Mouse (Mus musculus) layer of hippocampus, adult 2 months (tissue): ENCODE data around the gene Cenpx. TPM values are rescaled to one million over a fixed set of nuclear protein-coding genes. Genes with fewer than 3 reads are reported as not detected.
"Not testable (repeated sequence)": the region's sequence is repeated elsewhere in the genome, so short reads cannot be mapped to it uniquely, and the experiment has no call there.

Experiments used
- DNase-seq, 2 experiments: peaks; one replicate each; pipeline ENCODE4 v3.0.0; 2022; ENCODE audit warnings: low spot score in 2 of 2
- H3K27ac ChIP-seq: fragments of 200-600 bp; 2 replicates; pipeline ENCODE4 v1.8.1; 2022
- H3K4me3 ChIP-seq: fragments of 200-600 bp; 2 replicates; pipeline ENCODE4 v1.8.1; 2022; ENCODE audit warnings: mild to moderate bottlenecking
- CTCF ChIP-seq: fragments of 200-600 bp; conservative IDR thresholded peaks from 2 replicates; pipeline ENCODE4 v1.8.1; 2022; ENCODE audit warnings: antibody characterized with exemption, mild to moderate bottlenecking, moderate library complexity
- total RNA-seq, 2 experiments: library from RNA; stranded (reverse); gene quantifications; 2 replicates each; pipeline ENCODE4 v1.2.3; 2021

Cenpx gene
- total RNA-seq, 2 experiments from 2014 or later = 13.1 to 16.9 TPM

GRCm38 (mm10) chr11:120731395-120731794 is 17.9 kb upstream of the Cenpx start:
- no peak for DNase-seq
- Histone ChIP-seq H3K4me3 (no peak overlapping the region), H3K27ac (no peak overlapping the region)
- no peak for TF ChIP-seq CTCF

GRCm38 (mm10) chr11:120730331-120730870 is 16.9 kb upstream of the Cenpx start:
- TF ChIP-seq CTCF = no peak
- no peak for DNase-seq
- H3K4me3 ChIP-seq = no peak overlapping the region
- H3K27ac ChIP-seq = no peak overlapping the region

GRCm38 (mm10) chr11:120729432-120730050 is 16.0 kb upstream of the Cenpx start:
- H3K27ac ChIP-seq, DNase-seq, H3K4me3 ChIP-seq: not testable (repeated sequence)

GRCm38 (mm10) chr11:120728530-120729240 is 15.1 kb upstream of the Cenpx start:
- TF ChIP-seq CTCF = no peak
- H3K4me3 ChIP-seq = no peak overlapping the region
- no peak overlapping the region for H3K27ac ChIP-seq
- DNase-seq = no peak

GRCm38 (mm10) chr11:120727564-120727963 is 14.0 kb upstream of the Cenpx start:
- peak in 1 of 2 experiments; percentile 1 for DNase-seq
- no peak for TF ChIP-seq CTCF
- no peak overlapping the region for H3K4me3 ChIP-seq
- no peak overlapping the region for H3K27ac ChIP-seq

GRCm38 (mm10) chr11:120727169-120727527 is 13.6 kb upstream of the Cenpx start, which contains the start of gene Dcxr:
Gene Dcxr (minus strand): TSS chr11:120727281.
- peak within 1 kb of the TSS; percentile 61; the same call in 1 of the 2 replicates for H3K27ac ChIP-seq

GRCm38 (mm10) chr11:120726243-120727168 is 13.0 kb upstream of the Cenpx start:
- DNase-seq = no peak
- H3K4me3 ChIP-seq = peak overlapping the region; percentile 63
- no peak for TF ChIP-seq CTCF
- H3K27ac ChIP-seq = peak overlapping the region; percentile 61; the same call in 1 of the 2 replicates

More at GRCm38 (mm10) chr11:120727169-120727527, 13.6 kb upstream of the Cenpx start, which contains the start of gene Dcxr:
- DNase-seq = peak; percentile 67 to 80
- TF ChIP-seq CTCF = peak; percentile 70
- H3K4me3 ChIP-seq = peak within 1 kb of the TSS; percentile 63

- H3K4me3 ChIP-seq = no peak overlapping the region
- no peak for TF ChIP-seq CTCF
- H3K27ac ChIP-seq = no peak overlapping the region
- no peak for DNase-seq
Observed at GRCm38 (mm10) chr11:120723509-120723908, 10.0 kb upstream of the Cenpx start.

GRCm38 (mm10) chr11:120722761-120723382 is 9.3 kb upstream of the Cenpx start:
- TF ChIP-seq CTCF = no peak
- Histone ChIP-seq H3K27ac (no peak overlapping the region), H3K4me3 (no peak overlapping the region)
- no peak for DNase-seq

GRCm38 (mm10) chr11:120722067-120722630 is 8.6 kb upstream of the Cenpx start:
- Histone ChIP-seq H3K27ac (no peak overlapping the region), H3K4me3 (peak overlapping the region; percentile 59)
- DNase-seq = no peak
- TF ChIP-seq CTCF = no peak

GRCm38 (mm10) chr11:120721124-120722066 is 7.9 kb upstream of the Cenpx start, which contains the start of gene Rac3:
Gene Rac3 (plus strand): TSS chr11:120721470.
- peak in 1 of 2 experiments; percentile 73 for DNase-seq
- no peak for TF ChIP-seq CTCF
- Histone ChIP-seq H3K27ac (peak within 1 kb of the TSS; percentile 72), H3K4me3 (peak within 1 kb of the TSS; percentile 59)
